Mouse (Mus musculus): ENCODE results near the gene Klhl30.

- TF ChIP-seq CTCF (IDR thresholded peaks at IDR 0.05; ENCODE audit: borderline replicate concordance, insufficient read depth, low read depth, low read length) (no peak), POLR2A (IDR thresholded peaks at IDR 0.05; ENCODE audit: borderline replicate concordance, insufficient read depth, low read length) (no peak)
These were observed 48.8 kb upstream of the Klhl30 start for GRCm38 (mm10) chr1:91302021-91302420.
